Mouse (Mus musculus) limb, embryonic 14.5 days (tissue): ENCODE data around the gene Gpr88. TPM values are rescaled to one million over a fixed set of nuclear protein-coding genes. Genes with fewer than 3 reads are reported as not detected.
A peak's percentile ranks its signal among the peaks of the same experiment; 100 is the strongest.

Source experiments
- ATAC-seq: fragments of 200-750 bp; cut with Nextera tagmentation; 2 replicates; pipeline ENCODE4 v1.8.0; 2017; ENCODE audit warnings: low read depth, moderate number of reproducible peaks, moderate TSS enrichment; ENCODE audit not compliant: low FRiP score
- DNase-seq: peaks from one replicate; pipeline ENCODE4 v3.0.0-alpha.2; 2015; ENCODE audit warnings: low spot score
- H3K27ac ChIP-seq: fragments of 300-500 bp; sonication (generic); replicated peaks from 2 replicates; pipeline ENCODE4 v1.5.1; 2014; ENCODE audit warnings: low read depth, mild to moderate bottlenecking, low read length, moderate library complexity, mixed read lengths
- H3K27me3 ChIP-seq: fragments of 300-500 bp; sonication (generic); 2 replicates; pipeline ENCODE4 v1.6.1; 2014; ENCODE audit warnings: low read length, mixed read lengths; ENCODE audit not compliant: control insufficient read depth, insufficient read depth
- H3K36me3 ChIP-seq: fragments of 300-500 bp; sonication (generic); 2 replicates; pipeline ENCODE4 v1.6.1; 2014; ENCODE audit warnings: mild to moderate bottlenecking, low read length, moderate library complexity, mixed read lengths; ENCODE audit not compliant: control insufficient read depth, insufficient read depth
- H3K4me1 ChIP-seq: fragments of 300-500 bp; sonication (generic); 2 replicates; pipeline ENCODE4 v1.6.1; 2014; ENCODE audit warnings: antibody characterized with exemption, low read length, mixed read lengths; ENCODE audit not compliant: control insufficient read depth, insufficient read depth
- H3K4me2 ChIP-seq: fragments of 300-500 bp; sonication (generic); replicated peaks from 2 replicates; pipeline ENCODE4 v1.6.1; 2014; ENCODE audit warnings: low read depth, mild to moderate bottlenecking, low read length, moderate library complexity; ENCODE audit not compliant: severe bottlenecking
- H3K4me3 ChIP-seq: fragments of 300-500 bp; sonication (generic); replicated peaks from 2 replicates; pipeline ENCODE4 v1.5.1; 2014; ENCODE audit warnings: low read length
- H3K9ac ChIP-seq: fragments of 300-500 bp; sonication (generic); 2 replicates; pipeline ENCODE4 v1.6.1; 2014; ENCODE audit warnings: mild to moderate bottlenecking, low read depth, low read length, moderate library complexity; ENCODE audit not compliant: severe bottlenecking
- H3K9me3 ChIP-seq: fragments of 300-500 bp; sonication (generic); 2 replicates; pipeline ENCODE4 v1.6.1; 2016; ENCODE audit warnings: low read length; ENCODE audit not compliant: control insufficient read depth
- POLR2A ChIP-seq: fragments of 200-500 bp; IDR thresholded peaks from 2 replicates; pipeline ENCODE4 v1.8.0; 2012; ENCODE audit warnings: inconsistent platforms, mild to moderate bottlenecking, moderate library complexity, borderline replicate concordance; ENCODE audit not compliant: insufficient read depth, insufficient read length; ENCODE audit errors: extremely low read depth
- WGBS: fragments of 180-500 bp; shearing (Covaris S2); extraction: QIAGEN DNeasy Blood & Tissue Kit; methylation state at CpG from one replicate; pipeline ENCODE4 v1.1.7; 2014; 5-methylcytosine and 5-hydroxymethylcytosine counted together
- polyA plus RNA-seq, 2 experiments: library from polyadenylated mRNA; depleted of rRNA in 1 of 2; stranded (reverse) in 1 of 2; unstranded in 1 of 2; fragments of >200 nt; fragmentation: Nextera tagmentation in 1 of 2; extraction: Ambion mirVana in 1 of 2; gene quantifications; 2 replicates each; pipeline versions ENCODE4 v1.2.1 to v1.2.3; 2012 to 2014

The Gpr88 gene
- polyA plus RNA-seq, 2 experiments, result 5.2 to 5.7 TPM

- H3K4me1 ChIP-seq, result peaks cover 20% of the 10 kb centered on the region
- H3K9me3 ChIP-seq, result no peaks in the 10 kb centered on the region
- DNase-seq, result no peak
- no peaks in the 10 kb centered on the region for H3K27me3 ChIP-seq
- TF ChIP-seq POLR2A, result no peak
- no peak overlapping the region for H3K4me3 ChIP-seq
- WGBS, result 72% methylated on average over 4 of the region's 4 CpGs
- no peak overlapping the region for H3K9ac ChIP-seq
- no peak for ATAC-seq
- no peaks in the 10 kb centered on the region for H3K36me3 ChIP-seq
- H3K27ac ChIP-seq, result no peak overlapping the region
- no peak overlapping the region for H3K4me2 ChIP-seq
Observed at GRCm38 (mm10) chr3:116229336-116229735, 24.0 kb downstream of the Gpr88 start.

GRCm38 (mm10) chr3:116228360-116229245 is 24.7 kb downstream of the Gpr88 start:
- H3K4me1 ChIP-seq, result peaks cover 20% of the 10 kb centered on the region
- no peaks in the 10 kb centered on the region for H3K36me3 ChIP-seq
- ATAC-seq, result peak; percentile 42; the same call in 1 of the 2 replicates
- peak; percentile 66 for DNase-seq
- H3K9me3 ChIP-seq, result no peaks in the 10 kb centered on the region
- H3K27ac ChIP-seq, result peak overlapping the region; percentile 33; the same call in 1 of the 2 replicates
- H3K4me3 ChIP-seq, result no peak overlapping the region
- TF ChIP-seq POLR2A, result no peak
- H3K9ac ChIP-seq, result no peak overlapping the region
- 31% methylated on average over 11 of the region's 11 CpGs for WGBS
- no peaks in the 10 kb centered on the region for H3K27me3 ChIP-seq
- no peak overlapping the region for H3K4me2 ChIP-seq

DNA sequence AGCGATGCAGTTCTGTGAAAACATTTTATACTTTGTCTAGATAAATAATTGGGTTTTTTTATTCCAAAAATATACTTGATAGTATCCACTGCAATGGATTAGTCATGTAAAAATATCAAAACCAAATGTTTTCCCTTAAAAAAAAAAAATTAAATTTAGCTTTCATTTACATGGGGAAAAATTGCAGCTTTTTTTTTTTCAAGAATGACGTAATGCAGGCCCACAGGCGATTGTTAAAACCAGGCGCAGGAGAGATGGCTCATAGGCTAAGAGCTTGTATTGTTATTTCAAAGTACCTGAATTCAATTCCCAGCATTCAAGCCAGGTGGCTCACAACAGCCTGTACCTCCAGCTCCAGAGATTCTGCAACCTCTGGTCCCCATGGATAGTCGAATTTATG is 25.9 kb downstream of the Gpr88 start:
- Histone ChIP-seq H3K9me3 (no peaks in the 10 kb centered on the region), H3K4me1 (peaks cover 23% of the 10 kb centered on the region), H3K27me3 (no peaks in the 10 kb centered on the region), H3K27ac (no peak overlapping the region), H3K4me3 (no peak overlapping the region), H3K36me3 (no peaks in the 10 kb centered on the region), H3K9ac (no peak overlapping the region), H3K4me2 (no peak overlapping the region)
- no peak for TF ChIP-seq POLR2A
- WGBS, result 43% methylated on average over 5 of the region's 5 CpGs
- DNase-seq (no peak), ATAC-seq (peak; percentile 51; the same call in 1 of the 2 replicates)

DNA sequence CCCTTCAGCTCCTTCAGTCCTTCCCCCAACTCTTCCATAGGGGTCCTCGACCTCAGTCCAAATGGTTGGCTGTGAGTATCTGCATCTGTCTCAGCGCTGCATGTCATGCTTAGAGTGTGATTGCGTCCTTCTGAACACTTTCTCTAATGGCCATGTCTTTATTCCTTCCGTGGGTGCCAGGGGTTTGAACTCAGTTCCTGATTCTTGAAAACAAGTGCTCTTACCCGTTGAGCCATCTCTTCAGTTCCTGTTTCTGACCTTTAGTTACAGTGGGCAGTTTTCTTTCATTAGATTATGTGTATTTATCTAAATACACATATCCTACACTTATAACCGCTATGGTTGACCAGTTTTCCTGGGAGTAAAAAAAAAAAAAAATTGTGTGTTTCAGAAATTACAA is 26.4 kb downstream of the Gpr88 start:
- WGBS, result 83% methylated on average over 6 of the region's 6 CpGs
- no peak overlapping the region for H3K27ac ChIP-seq
- H3K4me1 ChIP-seq, result peaks cover 23% of the 10 kb centered on the region

GRCm38 (mm10) chr3:116222511-116223243 is 30.6 kb downstream of the Gpr88 start:
- WGBS, result 34% methylated on average over 17 of the region's 17 CpGs
- no peak for ATAC-seq
- H3K4me2 ChIP-seq, result no peak overlapping the region

More for the DNA sequence above, 26.4 kb downstream of the Gpr88 start:
- no peaks in the 10 kb centered on the region for H3K9me3 ChIP-seq
- DNase-seq, result no peak
- ATAC-seq, result no peak
- H3K4me2 ChIP-seq, result no peak overlapping the region
- H3K9ac ChIP-seq, result no peak overlapping the region
- no peaks in the 10 kb centered on the region for H3K27me3 ChIP-seq
- TF ChIP-seq POLR2A, result no peak
- H3K36me3 ChIP-seq, result no peaks in the 10 kb centered on the region
- H3K4me3 ChIP-seq, result no peak overlapping the region

More at GRCm38 (mm10) chr3:116222511-116223243, 30.6 kb downstream of the Gpr88 start:
- TF ChIP-seq POLR2A, result no peak
- Histone ChIP-seq H3K9ac (no peak overlapping the region), H3K9me3 (no peaks in the 10 kb centered on the region), H3K27ac (no peak overlapping the region), H3K36me3 (no peaks in the 10 kb centered on the region), H3K27me3 (no peaks in the 10 kb centered on the region), H3K4me3 (no peak overlapping the region), H3K4me1 (0 out of 2 replicates have a peak, but pooled peaks cover 11% of the 10 kb centered on the region)
- no peak for DNase-seq
